Mouse (Mus musculus) ovary, postnatal 36 days (tissue): ENCODE results near the gene Zmynd8.

ENCODE experiments used
- DNase-seq: peaks from one replicate; pipeline ENCODE4 v3.0.0; 2022; ENCODE audit warnings: low spot score, mixed read lengths

Gene Zmynd8

GRCm38 (mm10) chr2:165833468-165833867, 65.3 kb downstream of the Zmynd8 start:
- no peak for DNase-seq

DNA sequence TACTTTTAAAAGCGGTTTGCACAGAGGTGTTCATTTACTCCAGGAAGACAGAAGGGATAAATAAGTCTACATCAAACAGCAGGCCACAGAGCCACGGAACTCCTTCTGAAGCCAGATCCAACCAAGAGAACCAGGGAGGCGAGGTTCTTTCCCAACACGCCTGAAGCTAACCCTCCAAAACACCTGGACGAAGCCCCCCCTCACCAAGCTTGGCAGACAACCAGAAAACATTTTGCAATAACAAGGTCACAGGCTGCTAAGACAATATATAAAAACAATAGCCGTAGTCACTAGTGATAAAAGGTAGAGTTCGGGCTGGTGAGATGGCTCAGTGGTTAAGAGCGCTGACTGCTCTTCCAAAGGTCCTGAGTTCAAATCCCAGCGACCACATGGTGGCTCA, 66.1 kb downstream of the Zmynd8 start:
- no peak for DNase-seq

DNA sequence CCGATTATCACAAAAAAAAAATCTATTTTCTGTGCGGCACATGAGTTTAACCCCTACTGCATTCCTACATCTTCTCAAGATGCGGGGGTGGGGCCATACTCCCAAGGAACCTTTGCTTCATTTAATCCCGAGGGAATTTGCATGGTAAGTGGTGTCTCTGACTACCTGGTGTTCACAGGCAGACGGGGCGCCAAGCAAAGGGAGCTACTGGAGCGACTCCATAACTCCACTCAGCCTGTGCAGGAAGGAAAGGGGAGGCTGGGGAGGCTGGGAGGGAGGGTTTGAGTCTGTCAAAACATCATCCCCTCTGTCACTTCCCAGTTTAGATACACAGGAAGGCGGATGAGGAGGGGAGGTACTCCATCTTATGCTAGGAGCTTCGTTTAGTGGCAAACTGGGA, 66.5 kb downstream of the Zmynd8 start:
- no peak for DNase-seq

GRCm38 (mm10) chr2:165831637-165832289, 67.1 kb downstream of the Zmynd8 start:
- DNase-seq = no peak

DNA sequence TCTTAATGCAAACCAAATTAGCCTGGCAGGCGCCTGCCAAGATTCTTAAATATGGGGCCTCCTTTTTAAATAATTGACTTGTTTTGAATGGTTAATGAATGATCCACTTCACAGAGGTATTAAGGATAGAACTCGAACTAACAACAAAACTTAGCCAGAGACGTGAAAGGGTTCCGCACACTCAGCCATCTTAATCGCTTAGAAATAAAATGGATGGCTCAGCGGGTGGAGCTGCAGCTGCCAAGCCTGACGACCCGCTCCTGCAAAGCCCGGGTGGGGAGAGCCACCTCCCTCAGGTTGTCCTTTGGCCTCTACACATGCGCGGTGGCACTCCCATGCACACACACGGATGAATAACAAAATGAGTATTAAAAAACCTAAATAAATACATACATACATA, 70.0 kb downstream of the Zmynd8 start:
- DNase-seq = no peak

- peak; percentile 72 for DNase-seq
Measured at GRCm38 (mm10) chr2:165825964-165826712, 72.7 kb downstream of the Zmynd8 start.

- no peak for DNase-seq
Measured at GRCm38 (mm10) chr2:165825261-165825900, 73.4 kb downstream of the Zmynd8 start.

DNA sequence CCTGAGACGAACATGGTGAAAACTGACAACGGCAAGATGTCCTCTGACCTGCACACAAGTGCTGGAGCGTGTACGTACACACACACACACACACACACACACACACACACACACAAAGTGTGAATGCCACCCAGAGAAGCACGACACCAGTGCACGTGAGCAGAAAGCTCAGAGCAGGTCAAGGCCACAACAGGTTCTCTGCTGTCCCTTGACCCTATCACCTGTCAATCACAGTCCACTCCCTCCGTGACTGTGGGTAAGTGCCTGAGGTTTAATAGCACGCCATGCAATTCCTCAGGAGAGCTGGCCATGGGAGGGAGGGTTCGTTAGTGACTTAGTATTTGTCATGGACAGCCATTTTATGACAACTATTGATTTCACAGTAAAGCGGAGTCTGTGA, 74.0 kb downstream of the Zmynd8 start:
- no peak for DNase-seq

DNA sequence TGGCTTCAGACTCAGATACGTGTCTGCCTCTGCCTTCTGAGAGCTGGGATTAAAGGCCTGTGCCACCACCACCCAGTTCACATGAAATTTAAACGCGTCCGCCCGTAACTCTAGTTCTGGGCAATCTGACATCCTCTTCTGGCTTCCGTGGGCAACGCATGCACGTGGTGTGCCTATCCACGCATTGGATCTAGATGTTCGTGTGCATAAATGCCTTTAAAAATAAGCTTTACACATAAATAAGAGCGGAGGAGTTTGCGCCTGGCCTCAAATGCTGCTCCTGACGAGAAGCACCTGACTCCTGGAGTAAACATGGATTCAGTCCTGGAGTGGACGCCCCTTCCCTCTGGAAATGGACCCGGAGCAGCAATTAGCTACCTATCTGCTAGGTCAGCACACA, 76.3 kb downstream of the Zmynd8 start:
- no peak for DNase-seq

GRCm38 (mm10) chr2:165821671-165822070, 77.1 kb downstream of the Zmynd8 start:
- no peak for DNase-seq

DNA sequence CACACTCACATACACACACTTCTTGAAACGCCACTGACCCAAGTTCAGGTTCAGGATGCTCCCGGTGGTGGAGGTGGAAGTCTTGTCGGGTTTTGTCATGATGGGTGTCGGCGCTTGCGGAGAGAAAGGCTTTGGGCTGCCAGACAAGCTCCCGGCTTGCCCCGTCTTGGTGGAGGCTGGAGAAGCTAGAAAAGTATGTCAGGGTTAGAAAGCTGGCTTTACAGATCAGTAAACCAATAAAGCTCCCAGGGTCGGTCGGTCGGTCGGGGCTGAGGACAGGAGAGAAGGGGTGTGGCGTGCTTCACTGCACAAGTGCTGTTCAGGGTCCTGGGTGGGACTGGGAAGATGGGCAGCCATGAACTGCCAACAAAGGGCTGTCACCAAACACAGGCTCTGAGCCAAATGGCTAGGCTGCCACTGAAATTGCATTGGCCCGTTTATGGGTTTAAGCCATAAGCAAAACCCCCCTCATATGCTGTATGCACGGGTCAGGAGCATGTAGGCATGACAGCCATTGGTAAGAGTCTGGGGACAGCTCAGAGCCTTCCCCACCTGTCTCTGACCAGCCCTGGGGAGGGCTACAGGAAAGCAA, 78.2 kb downstream of the Zmynd8 start:
- no peak for DNase-seq

DNA sequence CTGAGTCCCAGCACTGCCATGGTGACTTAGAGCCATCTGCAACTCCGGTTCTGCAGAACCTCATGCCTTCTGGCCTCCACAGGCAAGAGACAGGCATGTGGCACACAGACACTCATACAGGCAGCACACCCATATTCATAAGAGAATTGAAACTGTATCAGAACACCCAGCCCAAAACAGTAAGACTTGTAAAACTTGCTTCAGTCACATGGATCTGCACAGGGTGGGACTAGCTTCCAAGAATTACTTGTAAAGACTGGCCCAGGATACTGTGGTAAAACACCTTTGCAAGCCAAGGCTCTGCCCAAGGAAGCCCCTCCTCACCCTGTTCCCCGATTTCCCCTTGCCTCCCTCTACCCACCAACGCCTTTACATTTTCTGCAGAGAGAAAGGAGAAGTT, 78.7 kb downstream of the Zmynd8 start:
- no peak for DNase-seq

- DNase-seq = peak; percentile 49
Measured at GRCm38 (mm10) chr2:165818985-165819948, 79.5 kb downstream of the Zmynd8 start.

DNA sequence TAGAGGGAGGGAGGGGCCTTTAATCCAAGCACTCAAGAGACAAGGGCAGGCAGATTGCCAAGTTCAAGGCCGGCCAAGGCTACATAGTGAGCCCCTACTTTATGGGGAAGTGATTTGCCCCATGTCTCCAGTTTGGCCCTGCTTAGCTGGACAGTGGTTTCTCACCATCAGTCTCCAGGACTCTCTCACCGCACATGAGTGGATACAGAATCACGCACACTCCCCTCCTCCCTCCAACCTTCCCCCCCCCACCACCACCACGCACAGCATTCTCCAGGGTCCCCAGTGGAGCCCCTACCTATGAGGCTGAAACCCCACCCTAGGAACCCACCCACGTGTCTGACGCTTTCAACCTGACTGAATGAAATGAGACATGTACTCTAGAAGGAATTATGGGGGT, 80.2 kb downstream of the Zmynd8 start:
- DNase-seq = no peak

DNA sequence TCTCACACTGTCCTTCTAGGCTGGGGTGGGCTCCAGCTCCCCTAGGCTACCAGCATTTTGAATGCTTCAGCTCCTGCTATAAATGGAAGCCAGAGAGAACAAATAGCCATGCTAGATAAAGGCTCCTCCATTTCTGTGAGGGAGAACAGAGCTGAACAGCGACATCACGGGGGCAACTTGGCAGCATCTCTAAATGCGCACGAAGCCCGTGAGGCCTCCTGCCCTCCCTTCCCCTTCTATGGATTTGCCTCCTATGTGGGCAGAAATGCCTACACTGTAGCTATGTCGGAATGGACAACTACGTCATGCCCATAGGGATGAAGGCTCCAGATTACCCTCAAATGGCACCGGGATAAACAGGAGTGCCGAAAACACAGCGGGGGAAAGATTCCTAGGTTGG, 81.4 kb downstream of the Zmynd8 start:
- DNase-seq = no peak

- DNase-seq = no peak
Measured at GRCm38 (mm10) chr2:165815103-165815880, 83.5 kb downstream of the Zmynd8 start.

DNA sequence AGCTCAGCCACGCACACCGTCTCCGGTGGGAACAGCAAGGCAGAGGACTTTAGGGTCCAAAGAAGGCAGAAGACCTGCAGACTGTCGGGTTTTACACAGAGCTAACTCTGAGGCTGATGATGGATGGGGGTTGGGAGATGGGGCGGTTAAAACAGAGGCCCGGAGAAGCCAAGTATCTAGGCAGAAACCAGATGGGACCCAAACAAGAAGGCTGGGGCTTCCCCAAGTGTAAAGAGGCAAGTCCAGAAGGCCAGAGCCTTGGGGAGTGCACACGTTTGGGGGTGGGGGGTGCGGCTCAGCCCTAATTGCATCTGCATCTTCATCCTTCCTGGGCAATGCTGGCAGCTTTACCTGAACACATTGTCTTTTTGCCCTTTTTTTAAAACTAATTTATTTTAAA, 85.9 kb downstream of the Zmynd8 start:
- no peak for DNase-seq

DNA sequence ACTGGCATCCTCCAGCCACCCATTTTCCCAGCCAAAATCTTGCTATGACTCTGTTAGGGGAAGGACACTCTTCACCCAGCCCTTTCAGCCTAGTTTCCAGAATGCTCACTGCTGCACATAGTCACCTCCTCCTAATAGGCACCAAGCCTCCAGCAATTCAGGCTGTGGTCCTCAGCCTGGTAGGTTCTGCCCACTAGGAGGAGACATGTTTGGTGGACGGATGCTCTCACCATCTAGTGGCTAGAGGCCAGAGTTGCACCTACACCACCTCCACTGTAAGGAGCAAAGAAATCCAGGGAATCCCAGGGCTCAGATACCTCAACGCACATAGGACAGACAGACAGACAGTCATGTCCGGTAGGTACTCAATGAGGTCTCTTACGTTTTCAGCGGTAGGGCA, 87.3 kb downstream of the Zmynd8 start:
- peak; percentile 50 for DNase-seq

GRCm38 (mm10) chr2:165809901-165810477, 88.8 kb downstream of the Zmynd8 start:
- no peak for DNase-seq

DNA sequence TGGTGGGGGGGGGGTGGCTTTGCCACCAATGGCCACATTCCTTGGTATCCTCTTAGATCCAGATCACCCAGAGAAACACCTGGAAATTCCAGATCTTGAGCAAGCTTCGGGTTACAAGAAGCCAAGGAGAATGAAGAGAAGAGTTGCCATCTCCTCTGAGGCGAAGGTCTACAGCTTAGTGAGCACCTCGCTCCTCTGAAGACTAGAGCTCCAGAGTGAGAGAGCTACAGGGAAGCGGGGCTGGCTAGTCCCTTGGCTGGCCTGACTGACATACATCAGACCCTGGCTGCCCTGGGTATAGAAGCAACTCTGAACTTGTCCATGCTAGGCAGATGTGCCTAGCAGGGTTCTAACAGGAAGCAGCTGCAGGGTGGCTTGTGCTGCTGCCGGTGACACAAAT, 89.7 kb downstream of the Zmynd8 start:
- no peak for DNase-seq
